Mouse (Mus musculus) embryonic fibroblast, embryonic 13.5 days (primary cell): ENCODE measurements around the gene Gpr171. TPM values are rescaled to one million over a fixed set of nuclear protein-coding genes. Genes with fewer than 3 reads are reported as not detected.
"Not testable (repeated sequence)": the region's sequence is repeated elsewhere in the genome, so short reads cannot be mapped to it uniquely, and the experiment has no call there.

Source experiments
- H3K27ac ChIP-seq: 2 replicates; pipeline ENCODE4 v1.5.1; 2012; ENCODE audit warnings: low read length, control low read depth, inconsistent platforms; ENCODE audit not compliant: insufficient read depth
- H3K4me1 ChIP-seq: 2 replicates; pipeline ENCODE4 v1.6.1; 2011; ENCODE audit warnings: low read length; ENCODE audit not compliant: control insufficient read depth, insufficient read depth
- H3K4me3 ChIP-seq: 2 replicates; pipeline ENCODE4 v1.5.1; 2011; ENCODE audit warnings: mild to moderate bottlenecking, control low read depth, low read length; ENCODE audit not compliant: insufficient read depth
- CTCF ChIP-seq: IDR thresholded peaks from 2 replicates; pipeline ENCODE4 v1.5.1; 2011; ENCODE audit warnings: mild to moderate bottlenecking, control low read depth, low read length, moderate library complexity, borderline replicate concordance; ENCODE audit not compliant: insufficient read depth
- POLR2A ChIP-seq: IDR thresholded peaks from 2 replicates; pipeline ENCODE4 v1.6.1; 2011; ENCODE audit warnings: low read depth, mild to moderate bottlenecking, control low read depth, low read length, moderate library complexity
- polyA plus RNA-seq: library from polyadenylated mRNA; stranded (reverse); fragments of >200 nt; gene quantifications from 2 replicates; pipeline ENCODE4 v1.2.4, GENCODE M21; 2011; ENCODE audit warnings: low read depth; ENCODE audit not compliant: missing spikeins, insufficient read length

Gene Gpr171
- polyA plus RNA-seq, 1 experiment = not detected

- Histone ChIP-seq H3K27ac (no peak overlapping the region), H3K4me3 (no peak overlapping the region), H3K4me1 (0 out of 2 replicates have a peak, but pooled peaks cover 3% of the 10 kb centered on the region)
- TF ChIP-seq CTCF (no peak), POLR2A (no peak)
Observed at GRCm38 (mm10) chr3:59113973-59114517, 12.4 kb upstream of the Gpr171 start.

- not testable (repeated sequence) for H3K4me1 ChIP-seq, H3K4me3 ChIP-seq, H3K27ac ChIP-seq
Observed at GRCm38 (mm10) chr3:59113291-59113690, 11.7 kb upstream of the Gpr171 start.

- H3K4me1 ChIP-seq = no peaks in the 10 kb centered on the region
- no peak overlapping the region for H3K4me3 ChIP-seq
- TF ChIP-seq CTCF (no peak), POLR2A (no peak)
- H3K27ac ChIP-seq = no peak overlapping the region
Observed at GRCm38 (mm10) chr3:59111944-59112343, 10.3 kb upstream of the Gpr171 start.

- not testable (repeated sequence) for H3K4me3 ChIP-seq, H3K27ac ChIP-seq, H3K4me1 ChIP-seq
Observed at GRCm38 (mm10) chr3:59109834-59110233, 8.2 kb upstream of the Gpr171 start.

GRCm38 (mm10) chr3:59107439-59107838, 5.8 kb upstream of the Gpr171 start:
- TF ChIP-seq CTCF (no peak), POLR2A (no peak)
- no peak overlapping the region for H3K4me3 ChIP-seq
- H3K27ac ChIP-seq = no peak overlapping the region
- no peaks in the 10 kb centered on the region for H3K4me1 ChIP-seq

GRCm38 (mm10) chr3:59104462-59104861, 2.8 kb upstream of the Gpr171 start:
- H3K4me3 ChIP-seq = no peak overlapping the region
- H3K27ac ChIP-seq = no peak overlapping the region
- H3K4me1 ChIP-seq = no peaks in the 10 kb centered on the region
- no peak for TF ChIP-seq POLR2A
- TF ChIP-seq CTCF = no peak

GRCm38 (mm10) chr3:59102146-59102545, 525 bp upstream of the Gpr171 start:
- no peak overlapping the region for H3K4me3 ChIP-seq

GRCm38 (mm10) chr3:59098540-59098939, 3.1 kb downstream of the Gpr171 start:
- TF ChIP-seq POLR2A (no peak), CTCF (no peak)
- no peaks in the 10 kb centered on the region for H3K4me1 ChIP-seq
- no peak overlapping the region for H3K4me3 ChIP-seq
- H3K27ac ChIP-seq = no peak overlapping the region

More at GRCm38 (mm10) chr3:59102146-59102545, 525 bp upstream of the Gpr171 start:
- Histone ChIP-seq H3K27ac (no peak overlapping the region), H3K4me1 (no peaks in the 10 kb centered on the region)
- TF ChIP-seq POLR2A (no peak), CTCF (no peak)

- Histone ChIP-seq H3K27ac (no peak overlapping the region), H3K4me3 (no peak overlapping the region), H3K4me1 (no peaks in the 10 kb centered on the region)
- TF ChIP-seq POLR2A (no peak), CTCF (no peak)
Observed at GRCm38 (mm10) chr3:59097421-59097820, 4.2 kb downstream of the Gpr171 start.

- Histone ChIP-seq H3K27ac (no peak overlapping the region), H3K4me3 (no peak overlapping the region), H3K4me1 (no peaks in the 10 kb centered on the region)
- no peak for TF ChIP-seq POLR2A
- TF ChIP-seq CTCF = no peak
Observed at GRCm38 (mm10) chr3:59092702-59093101, 8.9 kb downstream of the Gpr171 start.

- H3K27ac ChIP-seq = no peak overlapping the region
Observed at GRCm38 (mm10) chr3:59080919-59081318, 20.7 kb downstream of the Gpr171 start.

More at GRCm38 (mm10) chr3:59080919-59081318, 20.7 kb downstream of the Gpr171 start:
- no peak overlapping the region for H3K4me3 ChIP-seq
- TF ChIP-seq CTCF = no peak
- TF ChIP-seq POLR2A = no peak
- H3K4me1 ChIP-seq = no peaks in the 10 kb centered on the region
